Mouse (Mus musculus): Measurements from ENCODE around the gene Carmil3. TPM values are rescaled to one million over a fixed set of nuclear protein-coding genes. Genes with fewer than 3 reads are reported as not detected.
A peak's percentile ranks its signal among the peaks of the same experiment; 100 is the strongest.

The Carmil3 gene
- total and polyA plus RNA-seq, 3 experiments, result 1.9 to 6.0 (median 2.3) TPM

DNA sequence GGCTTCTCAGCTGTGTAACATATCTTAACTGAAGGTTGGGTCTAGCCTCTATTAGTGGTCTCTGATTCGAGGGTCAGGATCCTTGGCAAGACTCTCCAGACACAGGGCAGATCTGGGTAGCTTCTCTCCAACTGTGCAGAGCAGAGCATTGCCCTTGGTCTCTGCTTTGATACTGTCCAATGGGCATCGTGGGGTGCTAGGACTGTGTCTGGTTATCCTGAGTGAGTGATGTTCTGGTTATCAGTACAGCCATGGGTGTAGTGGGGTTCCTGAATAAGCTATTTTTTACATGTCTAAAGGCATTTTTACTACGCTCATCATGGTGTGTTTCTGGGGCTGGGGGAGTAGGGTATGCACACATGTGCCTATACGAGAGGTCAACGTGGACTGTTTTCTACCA is 12.6 kb upstream of the Carmil3 start:
- no peak overlapping the region for H3K9ac ChIP-seq (ENCODE audit: insufficient read depth, low read depth)
- H3K79me2 ChIP-seq (replicated peaks; ENCODE audit: control insufficient read depth, extremely low read depth, insufficient read depth, poor library complexity, severe bottlenecking), result 0 out of 2 replicates have a peak, but pooled peaks cover 2% of the 10 kb centered on the region
- in situ Hi-C loops (cut with MboI; ENCODE audit: low pct_ligation_motif_present, low pct_unique_long_range_greater_than_20kb, low sequenced_read_pairs) (no loop called here), dilution Hi-C loops (cut with MboI; ENCODE audit: extremely low pct_ligation_motif_present, extremely low pct_unique_long_range_greater_than_20kb, low sequenced_read_pairs) (no loop called here)
- TF ChIP-seq TBP (conservative IDR thresholded peaks at IDR 0.05; ENCODE audit: low read depth, low read length) (no peak), SIN3A (IDR thresholded peaks at IDR 0.05; ENCODE audit: low read length) (no peak), UBTF (IDR thresholded peaks at IDR 0.05; ENCODE audit: low read depth, low read length) (no peak)
- peaks cover 6 to 23% of the 10 kb centered on the region in 2 experiments for H3K4me1 ChIP-seq (ENCODE audit: control insufficient read depth in 1 of 2, insufficient read depth in 2 of 2)
- H3K36me3 ChIP-seq (replicated peaks in 1 of 2; ENCODE audit: control insufficient read depth in 1 of 2, insufficient read depth in 1 of 2, low read length in 1 of 2), result peaks cover 6 to 26% of the 10 kb centered on the region in 2 experiments
- H3K27me3 ChIP-seq (replicated peaks), result no peaks in the 10 kb centered on the region
- peak overlapping the region; percentile 77; the same call in 1 of the 2 replicates for H3K4me2 ChIP-seq (ENCODE audit: insufficient read depth, low read depth, poor library complexity, severe bottlenecking)
- no peak for DNase-seq (ENCODE audit: extremely low read depth)
- H3K27ac ChIP-seq (ENCODE audit: insufficient read depth, low read depth), result no peak overlapping the region
- H3K9me3 ChIP-seq (replicated peaks; ENCODE audit: low read length), result no peaks in the 10 kb centered on the region
- peak overlapping the region in 1 of 3 experiments; percentile 79 for H3K4me3 ChIP-seq (replicated peaks in 1 of 3; ENCODE audit: low read depth in 2 of 3, low read length in 2 of 3, poor library complexity in 1 of 3)

DNA sequence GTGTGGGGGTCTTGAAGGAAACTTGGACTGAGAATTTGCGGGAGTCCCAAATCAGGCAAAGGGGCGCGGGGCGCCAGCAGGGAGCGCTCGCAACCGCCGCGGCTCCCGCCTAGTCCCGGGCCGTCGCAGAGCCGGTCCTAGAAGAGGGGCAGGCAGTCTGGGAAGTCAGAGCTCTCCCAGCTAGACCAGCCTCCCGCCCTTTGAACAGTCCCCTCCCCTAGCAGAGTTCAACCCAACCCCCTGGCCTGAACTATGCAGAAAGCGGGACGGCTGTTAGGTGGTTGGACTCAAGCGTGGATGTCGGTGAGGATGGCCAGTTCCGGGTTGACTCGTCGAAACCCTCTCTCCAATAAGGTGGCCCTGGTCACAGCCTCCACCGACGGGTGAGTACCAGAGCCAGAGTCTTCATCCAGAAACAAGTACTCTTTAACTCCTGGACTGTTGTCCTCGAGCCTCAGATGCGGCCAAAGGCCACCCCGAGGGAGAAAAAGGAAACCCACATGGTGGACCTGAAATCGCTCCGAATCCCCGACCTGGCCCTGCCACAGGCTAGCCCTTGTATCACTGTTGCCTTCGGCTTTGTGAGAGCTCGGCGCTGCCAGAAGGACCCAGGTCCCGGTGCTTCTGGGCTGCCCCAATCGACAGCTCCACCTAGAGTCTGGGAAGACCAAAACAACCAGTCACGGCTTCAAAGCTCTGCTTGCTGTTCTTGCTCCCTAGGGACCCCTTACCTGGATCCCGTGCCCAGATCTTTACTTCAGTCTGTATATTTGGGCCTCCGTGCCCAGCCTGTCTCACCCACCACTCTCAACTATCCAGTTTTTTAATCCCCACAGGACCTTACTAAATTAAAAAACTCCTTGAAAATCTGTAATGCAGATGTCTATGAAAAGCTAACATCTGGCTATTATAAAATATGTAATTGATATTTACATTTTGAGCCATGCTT is 11.5 kb upstream of the Carmil3 start, which contains the start of gene Dhrs4:
Gene Dhrs4 (plus strand): TSS at position 108 of the 949 bp plus-strand sequence.
- peak within 1 kb of the TSS; percentile 62 to 90 (median 79) for H3K4me3 ChIP-seq (replicated peaks in 1 of 3; ENCODE audit: low read depth in 2 of 3, low read length in 2 of 3, poor library complexity in 1 of 3)
- H3K9me3 ChIP-seq (replicated peaks; ENCODE audit: low read length), result no peaks in the 10 kb centered on the region
- in situ Hi-C loops (cut with MboI; ENCODE audit: low pct_ligation_motif_present, low pct_unique_long_range_greater_than_20kb, low sequenced_read_pairs), result no loop called here
- peak within 1 kb of the TSS; percentile 95 for H3K9ac ChIP-seq (ENCODE audit: insufficient read depth, low read depth)
- 0 out of 2 replicates have a peak, but pooled peaks cover 2% of the 10 kb centered on the region for H3K79me2 ChIP-seq (replicated peaks; ENCODE audit: control insufficient read depth, extremely low read depth, insufficient read depth, poor library complexity, severe bottlenecking)
- peaks cover 6 to 29% of the 10 kb centered on the region in 2 experiments for H3K36me3 ChIP-seq (replicated peaks in 1 of 2; ENCODE audit: control insufficient read depth in 1 of 2, insufficient read depth in 1 of 2, low read length in 1 of 2)
- H3K4me1 ChIP-seq (ENCODE audit: control insufficient read depth in 1 of 2, insufficient read depth in 2 of 2), result peaks cover 6 to 23% of the 10 kb centered on the region in 2 experiments
- peak within 1 kb of the TSS; percentile 47; the same call in 1 of the 2 replicates for H3K27ac ChIP-seq (ENCODE audit: insufficient read depth, low read depth)
- dilution Hi-C loops (cut with MboI; ENCODE audit: extremely low pct_ligation_motif_present, extremely low pct_unique_long_range_greater_than_20kb, low sequenced_read_pairs), result no loop called here
- peak; percentile 89 for DNase-seq (ENCODE audit: extremely low read depth)
- peak within 1 kb of the TSS; percentile 77 for H3K4me2 ChIP-seq (ENCODE audit: insufficient read depth, low read depth, poor library complexity, severe bottlenecking)
- no peaks in the 10 kb centered on the region for H3K27me3 ChIP-seq (replicated peaks)
- TF ChIP-seq MAX (IDR thresholded peaks at IDR 0.05; ENCODE audit: low read length) (peak; percentile 78; the same call in 1 of the 2 replicates), GABPA (IDR thresholded peaks at IDR 0.05; ENCODE audit: insufficient replicate concordance, low read depth, low read length) (peak; percentile 82), CHD1 (IDR thresholded peaks at IDR 0.05; ENCODE audit: low read depth, low read length) (peak; percentile 82; the same call in 1 of the 2 replicates), JUND (conservative IDR thresholded peaks at IDR 0.05; ENCODE audit: low read depth, low read length) (no peak), ETS1 (conservative IDR thresholded peaks at IDR 0.05; ENCODE audit: low read depth, low read length) (0 out of 2 replicates have a peak, but pooled peaks have one; percentile 11), BHLHE40 (IDR thresholded peaks at IDR 0.05; ENCODE audit: low read depth, low read length) (peak; percentile 77), E2F4 (IDR thresholded peaks at IDR 0.05; ENCODE audit: insufficient replicate concordance, low read depth, low read length) (0 out of 2 replicates have a peak, but pooled peaks have one; percentile 53), USF2 (conservative IDR thresholded peaks at IDR 0.05; ENCODE audit: low read depth, low read length) (no peak), NRF1 (IDR thresholded peaks at IDR 0.05; ENCODE audit: low read depth, low read length) (peak; percentile 25; the same call in 1 of the 2 replicates), IRF4 (IDR thresholded peaks at IDR 0.05; ENCODE audit: low read depth, low read length) (peak; percentile 55), PAX5 (IDR thresholded peaks at IDR 0.05; ENCODE audit: low read length) (no peak), ELF1 (IDR thresholded peaks at IDR 0.05; ENCODE audit: low read depth, low read length) (peak; percentile 87), CTCF (conservative IDR thresholded peaks at IDR 0.05 in 1 of 2, IDR thresholded peaks at IDR 0.05 in 1 of 2; ENCODE audit: low read depth in 2 of 2, low read length in 2 of 2) (peak; percentile 30 to 86; a peak in 3 of 4 replicates), KAT2A (IDR thresholded peaks at IDR 0.05; ENCODE audit: insufficient replicate concordance, low read length) (0 out of 2 replicates have a peak, but pooled peaks have one; percentile 52), MEF2A (IDR thresholded peaks at IDR 0.05; ENCODE audit: borderline replicate concordance, low read depth, low read length) (peak; percentile 12; the same call in 1 of the 2 replicates), NELFE (IDR thresholded peaks at IDR 0.05; ENCODE audit: low read depth, low read length) (peak; percentile 92), ZNF384 (IDR thresholded peaks at IDR 0.05; ENCODE audit: low read depth, low read length) (no peak), ZC3H11A (IDR thresholded peaks at IDR 0.05; ENCODE audit: low read depth, low read length) (no peak), MYC (IDR thresholded peaks at IDR 0.05; ENCODE audit: low read depth, low read length) (no peak), TBP (conservative IDR thresholded peaks at IDR 0.05; ENCODE audit: low read depth, low read length) (peak; percentile 87), RAD21 (IDR thresholded peaks at IDR 0.05; ENCODE audit: low read depth, low read length) (peak; percentile 56), RCOR1 (conservative IDR thresholded peaks at IDR 0.05; ENCODE audit: low read depth, low read length) (no peak; the same call in 1 of the 2 replicates), TCF12 (IDR thresholded peaks at IDR 0.05; ENCODE audit: low read depth, low read length) (peak; percentile 69; the same call in 1 of the 2 replicates), SMC3 (IDR thresholded peaks at IDR 0.05; ENCODE audit: low read depth, low read length) (peak; percentile 51), POLR2A (IDR thresholded peaks at IDR 0.05; ENCODE audit: low read depth, low read length) (peak; percentile 87), CHD2 (IDR thresholded peaks at IDR 0.05; ENCODE audit: low read length) (peak; percentile 57; the same call in 1 of the 2 replicates), UBTF (IDR thresholded peaks at IDR 0.05; ENCODE audit: low read depth, low read length) (no peak), EP300 (IDR thresholded peaks at IDR 0.05; ENCODE audit: low read length) (no peak; the same call in 1 of the 2 replicates)

Measured in CH12.LX (cell line).